Mouse (Mus musculus) retina, postnatal 1 day (tissue): ENCODE data around the gene Gm21943.
"Not testable (repeated sequence)": the region's sequence is repeated elsewhere in the genome, so short reads cannot be mapped to it uniquely, and the experiment has no call there.

Experiments
- DNase-seq: peaks from one replicate; pipeline ENCODE4 v3.0.0-alpha.2; 2012

Gm21943 gene

GRCm38 (mm10) chrY:57533644-57534043 lies at the start of gene Gm21943:
Gm21943 (minus strand) TSS chrY:57533744.
- DNase-seq: not testable (repeated sequence)
